In genomic region chr5:39643924-39644826, GRCm38 (mm10) we compare ENCODE assay signal across 8 mouse cellular contexts.
A peak's percentile ranks its signal among the peaks of the same experiment; 100 is the strongest.
DNase-seq lines count a peak whose midpoint lies in the region; ATAC-seq lines count a peak whose summit lies in the region.

No protein-coding gene starts in this region.

- H3K9ac ChIP-seq in hindbrain, embryonic 14.5 days: peak overlapping the region; percentile 84

- H3K9me3 ChIP-seq in hindbrain, embryonic 14.5 days (ENCODE audit: control insufficient read depth, low read length): no peaks in the 10 kb centered on the region

- H3K27ac ChIP-seq in hindbrain, embryonic 14.5 days: peak overlapping the region; percentile 16; the same call in 1 of the 2 replicates

- no peaks in the 10 kb centered on the region for H3K36me3 ChIP-seq in hindbrain, embryonic 14.5 days (replicated peaks; ENCODE audit: control insufficient read depth, insufficient read depth)

- DNase-seq in Muller cell, postnatal 12 days (ENCODE audit: inconsistent ontology term): peak; percentile 94
- DNase-seq in cerebellum, postnatal 14 days: peak; percentile 95
- peak; percentile 89 to 93 for DNase-seq in frontal cortex, postnatal 36 days (ENCODE audit: low spot score in 2 of 2)
- peak; percentile 78 for DNase-seq in hindbrain, embryonic 14.5 days (ENCODE audit: low spot score)
- DNase-seq in left cerebral cortex, adult 11 months (ENCODE audit: low spot score): peak; percentile 89
- peak; percentile 93 for DNase-seq in lung, postnatal 25 days (ENCODE audit: low spot score)
- peak; percentile 43 for DNase-seq in retina, adult 2 months (ENCODE audit: low read depth, low spot score)
- DNase-seq in thymus, postnatal 25 days: peak; percentile 32

- WGBS in hindbrain, embryonic 14.5 days: under 1% methylated on average over 55 of the region's 56 CpGs

- peak overlapping the region; percentile 83 for H3K4me3 ChIP-seq in hindbrain, embryonic 14.5 days (replicated peaks; ENCODE audit: low read length)

- H3K4me1 ChIP-seq in hindbrain, embryonic 14.5 days (replicated peaks; ENCODE audit: control insufficient read depth, insufficient read depth, low read length): peaks cover 14% of the 10 kb centered on the region

- peaks cover 6% of the 10 kb centered on the region; the same call in 1 of the 2 replicates for H3K27me3 ChIP-seq in hindbrain, embryonic 14.5 days (ENCODE audit: control insufficient read depth, insufficient read depth, low read length)

- ATAC-seq in hindbrain, embryonic 14.5 days (ENCODE audit: low FRiP score): peak; percentile 95

- H3K4me2 ChIP-seq in hindbrain, embryonic 14.5 days (replicated peaks): peak overlapping the region; percentile 94

Comparison
In these comparisons a context has a peak if more than half of its experiments do, and no peak if none do; other contexts are left out.
1. Peak in every context shown above with its lines: DNase-seq, ATAC-seq, H3K4me3 ChIP-seq and H3K27ac ChIP-seq.
2. DNase-seq: peak in every context shown above with its lines; median percentile 95 in cerebellum, postnatal 14 days; 94 in Muller cell, postnatal 12 days; 93 in lung, postnatal 25 days; 91 in frontal cortex, postnatal 36 days; 89 in left cerebral cortex, adult 11 months; 78 in hindbrain, embryonic 14.5 days; 43 in retina, adult 2 months; 32 in thymus, postnatal 25 days.